Mouse (Mus musculus): Measurements from ENCODE around the gene Tbx15. TPM values are rescaled to one million over a fixed set of nuclear protein-coding genes. Genes with fewer than 3 reads are reported as not detected.

The Tbx15 gene
- total RNA-seq (2017) = not detected in 2 replicates

DNA sequence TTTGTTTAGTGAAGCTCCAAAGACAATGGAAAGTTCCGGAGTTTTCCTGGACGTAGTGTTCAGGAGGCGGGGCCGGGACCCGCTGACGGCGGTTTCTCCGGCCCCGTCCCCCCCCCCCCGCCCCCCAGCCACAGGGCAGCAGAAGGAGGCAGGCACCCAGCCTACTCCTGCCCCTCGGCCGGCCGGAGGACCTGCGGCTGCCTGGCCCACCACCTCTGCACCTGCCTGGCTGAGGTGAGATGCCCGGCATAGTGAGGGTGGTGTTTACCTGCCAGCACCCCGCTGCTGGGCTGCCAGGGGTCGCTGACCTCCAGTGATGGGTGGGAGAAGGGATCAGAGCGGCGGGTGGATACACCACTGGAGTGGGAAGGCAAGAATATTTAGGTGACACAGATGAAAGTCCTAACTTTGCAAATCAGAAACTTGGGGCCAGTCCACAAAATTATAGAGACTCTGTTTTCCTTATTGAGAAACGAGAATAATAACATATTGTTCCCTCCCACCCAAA lies at the start of gene Tbx15:
Tbx15 (plus strand) TSS at position 169 of the 508 bp plus-strand sequence.
- no peak for ATAC-seq (replicated peaks in 1 of 2; ENCODE audit: insufficient read depth in 1 of 2, low FRiP score in 2 of 2, low TSS enrichment in 1 of 2, low read depth in 1 of 2, poor library complexity in 2 of 2, severe bottlenecking in 2 of 2)

DNA sequence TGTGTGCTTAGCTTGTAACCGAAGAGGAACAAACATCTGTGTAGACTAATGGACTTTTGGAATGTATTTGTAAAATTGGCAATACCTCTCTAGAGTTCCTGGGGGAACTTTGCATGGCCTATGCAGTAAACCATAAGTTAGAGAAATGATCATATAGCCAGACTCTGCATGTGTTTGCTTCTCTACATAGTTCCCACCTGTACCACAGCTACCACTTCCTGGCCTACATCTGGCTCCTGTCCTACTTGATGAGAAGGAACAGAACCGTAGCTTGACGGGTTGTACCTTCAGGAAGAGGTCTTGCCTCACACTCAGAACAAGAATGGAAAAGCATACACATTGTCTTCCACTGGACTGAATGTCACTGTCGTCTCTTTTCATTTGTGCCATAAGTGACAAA lies 46.6 kb upstream of the Tbx15 start:
- no peak for ATAC-seq (replicated peaks in 1 of 2; ENCODE audit: insufficient read depth in 1 of 2, low FRiP score in 2 of 2, low TSS enrichment in 1 of 2, low read depth in 1 of 2, poor library complexity in 2 of 2, severe bottlenecking in 2 of 2)

DNA sequence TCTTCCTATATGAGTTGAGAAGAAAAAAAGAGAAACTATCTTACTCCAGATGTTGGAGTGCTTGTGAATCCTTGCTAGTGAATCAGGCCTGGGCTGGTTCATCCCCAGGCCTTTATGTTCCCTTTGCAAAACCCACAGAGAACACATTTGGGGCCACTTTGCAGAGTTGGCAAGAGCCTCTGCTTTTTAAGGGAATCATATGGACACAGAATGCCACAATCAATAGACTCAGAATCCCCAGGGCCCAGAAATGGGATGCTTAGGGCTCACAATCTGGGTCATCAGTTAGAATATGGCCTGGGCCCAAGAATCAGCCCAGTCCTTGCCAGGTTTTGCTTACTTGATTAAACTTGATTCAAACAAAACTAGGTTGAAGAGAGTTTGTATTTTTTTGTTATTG lies 36.9 kb upstream of the Tbx15 start:
- ATAC-seq (replicated peaks in 1 of 2; ENCODE audit: insufficient read depth in 1 of 2, low FRiP score in 2 of 2, low TSS enrichment in 1 of 2, low read depth in 1 of 2, poor library complexity in 2 of 2, severe bottlenecking in 2 of 2) = no peak

DNA sequence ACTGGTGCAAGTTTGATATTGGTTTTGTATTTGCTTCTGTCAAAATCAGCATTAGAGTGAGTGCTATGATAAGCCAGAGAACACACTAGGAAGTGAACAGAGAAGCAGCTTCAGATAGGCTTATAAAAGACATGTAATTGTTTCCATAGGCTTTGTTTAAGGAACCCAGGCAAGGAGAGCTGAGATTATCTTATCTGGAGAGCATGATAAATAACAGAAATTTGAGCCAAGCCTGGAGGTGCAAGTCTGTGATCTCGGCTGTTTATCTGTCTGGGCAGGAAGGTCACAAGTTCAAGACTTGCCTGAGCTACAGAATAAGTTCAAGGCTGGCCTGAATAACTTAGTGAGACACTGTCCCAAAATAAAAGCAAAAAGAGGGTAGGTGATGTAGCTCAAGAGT lies 31.8 kb upstream of the Tbx15 start:
- ATAC-seq (replicated peaks in 1 of 2; ENCODE audit: insufficient read depth in 1 of 2, low FRiP score in 2 of 2, low TSS enrichment in 1 of 2, low read depth in 1 of 2, poor library complexity in 2 of 2, severe bottlenecking in 2 of 2) = no peak

DNA sequence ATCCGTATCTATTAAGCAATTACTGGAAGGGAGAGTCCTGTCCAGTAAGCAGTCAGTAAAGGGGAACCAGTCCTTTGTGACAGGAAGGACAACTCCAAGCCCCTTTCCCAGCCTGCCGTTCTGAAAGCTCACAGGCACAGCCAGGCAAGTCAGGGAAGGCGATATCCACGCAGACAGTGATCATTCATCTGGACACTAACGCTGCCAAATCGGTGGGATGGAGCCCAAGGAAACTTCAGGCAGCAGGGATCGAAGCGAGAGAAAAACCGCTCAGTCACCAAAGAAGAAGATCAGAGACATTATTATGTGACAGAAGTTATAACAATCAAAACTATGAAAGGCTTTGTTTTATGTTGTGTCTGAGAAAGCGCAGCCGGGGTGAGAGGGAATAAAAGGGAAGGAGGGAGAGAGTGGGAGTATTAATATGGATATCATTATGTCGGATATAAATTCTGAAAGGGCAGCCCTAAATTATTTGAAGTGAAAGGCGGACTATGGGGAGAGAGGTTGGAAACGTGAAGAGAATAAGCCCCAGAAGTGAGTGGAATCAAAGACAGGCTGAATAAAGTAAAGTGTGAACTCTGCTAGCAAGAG lies 29.0 kb upstream of the Tbx15 start:
- ATAC-seq (replicated peaks in 1 of 2; ENCODE audit: insufficient read depth in 1 of 2, low FRiP score in 2 of 2, low TSS enrichment in 1 of 2, low read depth in 1 of 2, poor library complexity in 2 of 2, severe bottlenecking in 2 of 2) = no peak

DNA sequence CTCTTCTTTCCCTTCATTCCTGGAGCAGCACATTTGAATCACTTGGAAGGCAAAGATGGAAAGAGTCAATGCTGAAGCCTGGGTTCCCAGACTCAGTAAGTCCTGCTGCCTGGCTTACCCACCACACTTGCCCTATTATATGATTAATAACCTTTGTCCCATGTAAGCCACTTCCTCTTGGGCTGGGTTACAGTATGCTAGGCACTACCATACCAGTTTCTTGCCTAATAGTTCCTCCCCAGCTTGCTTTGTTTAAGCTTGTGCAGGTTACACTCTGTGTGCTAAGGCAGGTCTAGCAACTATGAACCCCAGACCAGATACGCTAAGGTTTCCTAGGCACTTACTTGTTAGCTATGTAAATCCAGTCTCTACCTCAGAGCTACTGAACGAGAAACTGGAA lies 12.4 kb upstream of the Tbx15 start:
- no peak for ATAC-seq (replicated peaks in 1 of 2; ENCODE audit: insufficient read depth in 1 of 2, low FRiP score in 2 of 2, low TSS enrichment in 1 of 2, low read depth in 1 of 2, poor library complexity in 2 of 2, severe bottlenecking in 2 of 2)

DNA sequence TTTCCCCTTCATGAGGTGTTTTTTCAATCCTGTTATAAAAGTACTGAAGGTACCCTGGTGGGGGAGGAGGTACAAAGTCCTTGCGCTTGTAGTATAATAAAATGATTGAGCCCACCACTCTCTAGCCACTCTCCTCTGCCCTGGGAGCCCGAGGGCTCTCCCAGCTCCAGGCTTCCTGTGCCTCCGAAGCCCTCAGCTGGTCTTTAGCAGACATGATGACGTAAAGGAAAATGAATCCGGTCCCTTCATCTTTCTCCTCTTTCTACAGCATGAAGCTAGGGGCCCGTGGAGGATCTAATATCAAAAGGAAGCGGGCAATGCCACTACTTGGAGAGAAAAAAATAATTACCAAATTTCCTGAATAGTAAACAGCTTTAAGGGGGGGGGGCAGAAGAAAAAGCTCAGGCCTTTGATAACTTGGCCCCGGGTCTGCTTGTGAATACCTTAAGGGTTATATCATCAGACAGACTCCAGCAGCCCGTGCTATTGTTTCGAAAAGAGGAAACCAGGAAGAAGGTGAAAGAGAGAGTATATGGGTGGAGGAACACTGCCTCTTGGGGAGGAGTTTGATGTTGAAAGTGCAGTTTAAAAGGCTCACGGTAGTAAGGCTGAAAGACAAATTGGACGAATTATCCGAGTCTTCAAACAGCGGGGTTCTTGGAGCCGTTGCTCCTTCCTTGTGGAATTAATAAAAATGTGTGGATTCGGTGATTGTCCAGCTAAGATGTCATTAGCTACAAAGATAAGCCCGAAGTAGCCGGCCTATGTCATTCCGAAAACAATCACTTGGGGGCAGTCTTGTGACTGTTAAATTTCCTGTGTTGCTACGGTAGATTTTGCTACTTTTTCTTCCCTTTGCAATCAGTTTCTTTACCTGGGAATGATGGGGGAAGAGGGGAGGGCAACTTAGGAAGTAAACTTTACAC lies 6.5 kb upstream of the Tbx15 start:
- ATAC-seq (replicated peaks in 1 of 2; ENCODE audit: insufficient read depth in 1 of 2, low FRiP score in 2 of 2, low TSS enrichment in 1 of 2, low read depth in 1 of 2, poor library complexity in 2 of 2, severe bottlenecking in 2 of 2) = peak; percentile 65 to 70; a peak in 3 of 4 replicates

DNA sequence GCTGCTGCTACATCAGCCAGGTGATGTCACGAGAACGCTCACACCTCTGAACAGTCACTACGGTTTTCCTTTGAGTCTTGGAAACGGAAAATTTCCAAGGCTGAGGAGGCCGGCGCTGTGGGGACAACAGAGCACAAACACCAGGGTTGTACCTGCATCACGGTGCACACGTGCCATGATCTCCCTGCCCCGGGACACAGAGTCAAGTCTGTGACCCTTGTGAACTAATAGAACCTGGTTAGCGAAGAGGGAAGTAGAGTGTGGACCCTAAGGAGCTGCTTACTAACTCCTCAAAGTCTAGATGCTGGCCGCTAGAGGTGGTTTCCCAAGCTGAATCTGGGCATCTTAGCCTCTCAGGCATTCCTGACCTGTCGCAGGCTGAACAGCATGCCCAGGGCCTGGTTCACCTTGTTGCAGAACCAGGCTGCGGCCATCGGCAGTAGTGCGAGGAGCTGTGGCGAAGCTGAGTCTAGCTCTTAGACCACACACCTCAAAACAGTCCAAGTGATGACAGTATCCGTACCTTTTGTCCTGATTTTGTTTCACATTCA lies 5.8 kb upstream of the Tbx15 start:
- peak; percentile 15 to 28; a peak in 2 of 4 replicates for ATAC-seq (replicated peaks in 1 of 2; ENCODE audit: insufficient read depth in 1 of 2, low FRiP score in 2 of 2, low TSS enrichment in 1 of 2, low read depth in 1 of 2, poor library complexity in 2 of 2, severe bottlenecking in 2 of 2)

DNA sequence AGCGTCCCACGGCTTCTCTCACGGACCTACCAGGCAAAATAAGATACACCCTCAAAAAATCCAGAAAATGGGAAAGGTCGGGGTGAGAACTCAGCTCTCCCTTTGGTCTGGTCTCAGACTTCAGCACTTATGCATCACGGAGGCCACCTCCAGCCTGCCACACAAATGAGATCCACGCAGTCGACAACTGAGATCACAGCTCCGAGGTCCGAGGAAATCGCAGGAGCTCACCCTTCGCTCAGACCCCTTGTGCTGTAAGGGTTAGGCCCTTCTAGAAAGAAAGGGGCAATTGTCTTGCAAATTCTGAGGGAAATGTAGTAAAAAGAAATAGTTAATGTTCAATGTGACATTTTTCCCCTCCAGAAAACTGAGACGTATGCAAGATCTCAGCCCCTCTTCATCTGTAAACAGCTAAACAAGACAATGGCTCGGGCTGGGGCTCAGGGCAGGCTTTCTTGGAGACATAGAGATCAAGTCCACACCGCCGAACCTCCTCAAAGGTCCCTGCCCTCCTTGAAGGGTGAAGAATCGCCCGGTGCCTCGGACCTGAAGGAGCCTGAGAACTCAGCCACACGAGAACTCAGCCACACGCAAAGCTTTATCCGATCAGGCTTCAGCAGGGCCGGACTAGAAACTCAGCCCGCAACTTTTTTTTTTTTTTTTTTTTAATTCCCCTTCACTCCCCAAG lies 4.9 kb upstream of the Tbx15 start:
- ATAC-seq (replicated peaks in 1 of 2; ENCODE audit: insufficient read depth in 1 of 2, low FRiP score in 2 of 2, low TSS enrichment in 1 of 2, low read depth in 1 of 2, poor library complexity in 2 of 2, severe bottlenecking in 2 of 2) = no peak

DNA sequence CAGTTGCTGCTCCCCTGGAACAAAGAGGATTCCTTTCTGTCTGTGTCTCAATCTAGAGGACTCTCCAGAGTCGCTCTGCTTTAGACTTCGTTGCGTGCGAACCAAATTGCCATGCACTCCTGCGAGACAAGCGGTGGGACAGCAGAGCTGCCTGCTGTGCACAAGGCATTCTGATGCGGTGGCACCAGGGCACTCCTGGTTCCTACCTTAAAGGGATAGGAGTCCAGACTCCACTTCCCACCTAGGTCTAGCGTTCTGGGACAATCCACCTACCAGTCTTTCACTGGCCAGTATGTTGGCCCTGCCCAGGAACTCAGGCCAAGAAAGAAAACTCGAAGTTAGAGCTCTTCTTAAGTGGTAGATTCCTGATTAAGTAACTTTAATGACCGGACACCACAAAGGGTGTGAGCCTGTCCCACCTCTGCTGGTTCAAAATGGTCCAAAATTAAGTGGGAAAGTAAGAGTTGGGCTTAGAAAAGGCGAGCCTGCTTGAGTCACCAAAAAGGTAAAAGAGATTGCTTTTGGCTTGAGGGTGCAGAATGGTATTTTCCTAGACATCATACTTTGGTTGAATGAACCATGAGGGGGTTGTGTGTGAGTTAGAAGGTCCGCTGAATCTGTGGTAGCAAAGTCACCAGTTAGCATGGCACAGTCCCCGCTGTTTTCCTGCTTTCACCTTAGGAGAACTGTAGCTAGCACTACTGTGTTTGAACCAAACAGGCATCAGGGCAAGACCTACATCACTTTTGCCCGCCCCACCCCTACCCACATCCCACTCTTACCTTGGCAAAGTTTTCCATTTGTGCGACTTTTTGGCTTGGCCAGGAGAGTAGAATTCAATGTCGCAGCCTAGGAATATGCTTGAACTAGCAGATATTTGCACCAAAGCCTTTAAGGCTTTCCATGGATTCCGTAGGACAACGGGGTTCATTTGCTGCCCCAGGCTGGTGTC lies 4.1 kb upstream of the Tbx15 start:
- ATAC-seq (replicated peaks in 1 of 2; ENCODE audit: insufficient read depth in 1 of 2, low FRiP score in 2 of 2, low TSS enrichment in 1 of 2, low read depth in 1 of 2, poor library complexity in 2 of 2, severe bottlenecking in 2 of 2) = no peak

DNA sequence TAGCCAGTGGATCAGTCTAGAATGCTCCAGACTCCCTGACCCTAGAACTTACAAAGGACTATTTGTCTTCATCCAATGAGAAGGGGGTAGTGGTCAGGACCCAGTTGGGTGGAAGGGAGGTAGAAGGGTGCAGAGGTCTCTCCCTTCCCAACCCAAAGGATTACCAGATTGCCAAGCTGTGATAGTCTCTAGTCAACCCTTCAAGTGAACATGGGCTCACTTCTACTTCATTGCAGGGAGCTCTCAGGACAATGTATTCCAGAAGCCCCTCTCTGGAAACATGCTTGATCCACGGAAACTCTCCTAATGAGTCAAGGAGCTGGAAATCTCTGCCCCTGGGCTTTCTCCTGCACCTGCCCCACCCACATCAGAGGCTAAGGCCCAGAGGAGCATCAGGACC lies 1.5 kb upstream of the Tbx15 start:
- ATAC-seq (replicated peaks in 1 of 2; ENCODE audit: insufficient read depth in 1 of 2, low FRiP score in 2 of 2, low TSS enrichment in 1 of 2, low read depth in 1 of 2, poor library complexity in 2 of 2, severe bottlenecking in 2 of 2) = no peak

DNA sequence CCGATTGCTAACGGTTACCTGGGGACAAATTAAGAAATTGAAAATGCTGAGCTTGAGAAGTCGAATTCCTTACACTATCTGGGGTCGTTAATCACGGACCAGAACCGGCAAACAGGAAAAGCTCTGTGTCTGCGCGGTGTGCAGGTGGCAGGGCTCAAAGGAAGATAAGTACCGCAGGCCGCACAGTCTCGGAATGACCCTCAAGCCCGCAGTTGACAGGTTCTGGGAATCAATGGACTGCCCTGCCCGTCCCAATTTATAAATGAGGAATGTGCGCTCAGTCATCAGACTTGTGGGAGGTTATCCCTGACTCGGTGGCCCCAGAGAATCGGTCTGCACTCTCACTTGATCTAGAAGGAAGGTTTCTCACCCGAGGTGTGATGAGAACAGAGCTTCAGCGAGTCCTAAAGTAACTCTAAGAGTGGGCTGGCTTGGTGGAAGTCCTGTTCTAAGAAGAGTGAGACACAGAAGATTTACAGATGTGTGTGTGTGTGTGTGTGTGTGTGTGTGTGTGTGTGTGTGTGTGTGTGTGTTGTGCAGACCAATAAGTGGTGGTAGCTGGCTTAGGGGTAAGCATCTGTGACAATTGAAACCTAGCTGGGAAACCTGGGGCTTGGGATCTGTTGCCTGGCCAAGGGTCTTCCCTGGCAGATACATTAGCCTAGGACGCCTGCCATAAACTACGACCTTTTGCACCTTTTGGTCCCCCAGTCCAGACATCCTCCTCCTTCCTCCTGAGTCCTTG lies 708 bp upstream of the Tbx15 start:
- 0 out of 4 replicates have a peak, but pooled peaks of 1 of the 2 experiments have one; percentile 11 for ATAC-seq (replicated peaks in 1 of 2; ENCODE audit: insufficient read depth in 1 of 2, low FRiP score in 2 of 2, low TSS enrichment in 1 of 2, low read depth in 1 of 2, poor library complexity in 2 of 2, severe bottlenecking in 2 of 2)

DNA sequence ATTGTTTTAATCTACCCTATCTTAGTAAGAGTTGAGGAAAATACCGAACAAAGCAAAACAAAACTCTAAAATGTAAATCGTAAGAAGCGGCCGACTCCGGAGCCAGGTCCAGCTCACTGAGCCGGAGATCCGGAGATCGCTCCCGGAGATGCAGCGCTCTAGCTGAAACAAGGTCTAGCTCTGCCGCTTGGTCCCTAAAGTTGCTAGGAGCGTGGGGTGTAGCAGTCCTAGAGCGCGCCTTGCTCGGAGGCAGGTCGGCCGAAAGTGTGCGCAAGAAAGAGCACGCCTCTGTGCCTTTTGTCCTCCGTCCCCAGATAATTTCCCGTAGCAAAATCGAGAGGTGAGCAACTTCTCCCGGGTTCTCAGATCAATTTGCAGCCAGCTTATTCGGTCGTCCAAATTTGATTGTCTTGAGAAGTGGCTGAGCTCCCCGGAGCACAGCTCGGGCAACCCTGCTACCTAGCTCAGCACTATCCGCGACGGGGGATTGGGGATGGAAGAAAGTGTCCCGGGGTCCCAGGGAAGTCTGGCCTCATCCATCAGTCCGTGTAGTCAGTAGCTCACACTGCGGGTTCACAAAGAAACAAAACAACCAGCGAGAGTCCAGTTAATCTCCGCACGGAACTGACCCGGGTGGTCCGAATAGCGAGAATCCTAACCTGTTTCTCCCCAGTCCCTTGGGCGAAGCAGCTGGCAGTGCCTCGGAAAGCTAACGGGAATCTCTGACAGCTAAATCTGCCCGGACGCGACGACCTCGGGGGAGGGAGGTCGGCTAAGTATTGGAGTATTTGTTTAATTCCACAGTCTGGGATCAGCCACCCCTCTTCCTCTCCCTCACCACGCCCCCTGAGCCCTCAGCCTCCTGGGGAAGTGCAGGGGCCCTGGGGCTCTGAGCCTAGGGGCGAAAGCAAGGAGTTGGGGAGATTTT lies 894 bp downstream of the Tbx15 start:
- ATAC-seq (replicated peaks in 1 of 2; ENCODE audit: insufficient read depth in 1 of 2, low FRiP score in 2 of 2, low TSS enrichment in 1 of 2, low read depth in 1 of 2, poor library complexity in 2 of 2, severe bottlenecking in 2 of 2) = peak; percentile 17 to 34; a peak in 1 of 4 replicates

DNA sequence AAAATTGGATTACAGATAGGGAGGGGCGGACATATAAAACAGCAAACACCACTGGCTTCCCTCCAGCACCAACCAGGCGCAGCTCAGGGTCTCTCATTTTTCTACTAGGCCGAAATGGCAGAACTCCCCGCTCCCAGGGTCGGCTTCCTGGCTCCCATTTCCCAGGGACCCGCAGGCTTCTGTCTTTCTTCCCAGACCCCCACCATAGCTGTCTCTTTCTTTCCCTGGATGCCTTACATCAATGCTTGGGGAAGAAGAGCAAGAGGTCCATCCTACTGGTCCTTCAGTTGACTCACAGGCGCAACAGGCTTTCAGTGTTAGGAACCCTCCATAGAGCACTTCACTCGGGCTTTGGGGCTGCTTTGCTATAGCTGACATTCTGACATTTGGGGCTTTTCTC lies 2.3 kb downstream of the Tbx15 start:
- no peak for ATAC-seq (replicated peaks in 1 of 2; ENCODE audit: insufficient read depth in 1 of 2, low FRiP score in 2 of 2, low TSS enrichment in 1 of 2, low read depth in 1 of 2, poor library complexity in 2 of 2, severe bottlenecking in 2 of 2)

DNA sequence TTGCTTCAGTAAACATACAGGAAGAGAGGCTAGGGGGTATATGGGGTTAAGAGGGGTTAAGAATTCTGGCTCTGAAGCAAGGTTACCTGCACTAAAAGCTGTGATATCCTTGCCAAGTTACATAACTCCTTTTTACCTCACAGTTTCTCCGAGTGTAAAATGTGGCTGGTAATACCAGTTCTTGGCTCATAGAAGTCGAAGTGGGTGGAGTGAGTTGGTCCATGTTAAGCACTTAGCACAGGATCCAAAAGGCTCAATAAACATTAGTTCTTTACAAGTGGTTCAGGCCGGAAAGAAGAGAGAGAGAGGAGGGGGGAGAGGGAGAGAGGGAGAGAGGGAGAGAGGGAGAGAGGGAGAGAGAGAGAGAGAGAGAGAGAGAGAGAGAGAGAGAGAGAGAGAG lies 5.2 kb downstream of the Tbx15 start:
- ATAC-seq (replicated peaks in 1 of 2; ENCODE audit: insufficient read depth in 1 of 2, low FRiP score in 2 of 2, low TSS enrichment in 1 of 2, low read depth in 1 of 2, poor library complexity in 2 of 2, severe bottlenecking in 2 of 2) = no peak

All from hematopoietic stem cell, adult 5-6 weeks (primary cell).